Mouse (Mus musculus) intestine, embryonic 16.5 days (tissue): ENCODE measurements around the gene Gm853. TPM values are rescaled to one million over a fixed set of nuclear protein-coding genes. Genes with fewer than 3 reads are reported as not detected.

Source experiments
- ATAC-seq: fragments of 200-750 bp; cut with Nextera tagmentation; 2 replicates; pipeline ENCODE4 v1.8.0; 2017; ENCODE audit warnings: moderate TSS enrichment, moderate library complexity
- H3K27ac ChIP-seq: fragments of 300-500 bp; sonication (generic); 2 replicates; pipeline ENCODE4 v1.5.1; 2014; ENCODE audit warnings: mild to moderate bottlenecking, low read length
- H3K27me3 ChIP-seq: fragments of 300-500 bp; sonication (generic); replicated peaks from 2 replicates; pipeline ENCODE4 v1.6.1; 2014; ENCODE audit warnings: low read length, control low read depth, mixed read lengths; ENCODE audit not compliant: control insufficient read depth, insufficient read depth
- H3K36me3 ChIP-seq: fragments of 300-500 bp; sonication (generic); 2 replicates; pipeline ENCODE4 v1.6.1; 2014; ENCODE audit warnings: low read length, control low read depth; ENCODE audit not compliant: control insufficient read depth, insufficient read depth
- H3K4me1 ChIP-seq: fragments of 300-500 bp; sonication (generic); 2 replicates; pipeline ENCODE4 v1.6.1; 2014; ENCODE audit warnings: low read length, control low read depth, mixed read lengths; ENCODE audit not compliant: control insufficient read depth, insufficient read depth
- H3K4me2 ChIP-seq: fragments of 300-500 bp; sonication (generic); 2 replicates; pipeline ENCODE4 v1.6.1; 2014; ENCODE audit warnings: low read depth, low read length, control low read depth
- H3K4me3 ChIP-seq: fragments of 300-500 bp; sonication (generic); 2 replicates; pipeline ENCODE4 v1.5.1; 2014; ENCODE audit warnings: mild to moderate bottlenecking, low read length
- H3K9ac ChIP-seq: fragments of 300-500 bp; sonication (generic); 2 replicates; pipeline ENCODE4 v1.6.1; 2014; ENCODE audit warnings: low read depth, low read length
- H3K9me3 ChIP-seq: fragments of 300-500 bp; sonication (generic); 2 replicates; pipeline ENCODE4 v1.6.1; 2016; ENCODE audit warnings: low read length, control low read depth; ENCODE audit not compliant: control insufficient read depth
- WGBS: fragments of 180-500 bp; shearing (Covaris S2); extraction: QIAGEN DNeasy Blood & Tissue Kit; methylation state at CpG from one replicate; pipeline ENCODE4 v1.1.7; 2014; 5-methylcytosine and 5-hydroxymethylcytosine counted together
- polyA plus RNA-seq: library from polyadenylated mRNA; unstranded; fragments of >200 nt; fragmentation: Nextera tagmentation; extraction: Ambion mirVana; gene quantifications from 2 replicates; pipeline ENCODE4 v1.2.1, GENCODE M21; 2015

The Gm853 gene
- polyA plus RNA-seq, 1 experiment from 2014 or later, result not detected

- ATAC-seq, result no peak
- H3K27ac ChIP-seq, result no peak overlapping the region
- no peaks in the 10 kb centered on the region for H3K36me3 ChIP-seq
- no peaks in the 10 kb centered on the region for H3K4me1 ChIP-seq
- no peak overlapping the region for H3K4me3 ChIP-seq
- H3K27me3 ChIP-seq, result no peaks in the 10 kb centered on the region
- 72% methylated on average over 4 of the region's 4 CpGs for WGBS
- H3K4me2 ChIP-seq, result no peak overlapping the region
- no peak overlapping the region for H3K9ac ChIP-seq
- H3K9me3 ChIP-seq, result no peaks in the 10 kb centered on the region; the same call in 1 of the 2 replicates
These were observed 15.4 kb upstream of the Gm853 start for GRCm38 (mm10) chr4:130237607-130238006.

- Histone ChIP-seq H3K4me2 (no peak overlapping the region), H3K27me3 (no peaks in the 10 kb centered on the region), H3K9me3 (no peaks in the 10 kb centered on the region; the same call in 1 of the 2 replicates), H3K27ac (no peak overlapping the region), H3K4me1 (no peaks in the 10 kb centered on the region), H3K4me3 (no peak overlapping the region), H3K9ac (no peak overlapping the region), H3K36me3 (no peaks in the 10 kb centered on the region)
- 43% methylated on average over 8 of the region's 8 CpGs for WGBS
- no peak for ATAC-seq
These were observed 14.2 kb upstream of the Gm853 start for GRCm38 (mm10) chr4:130236361-130236760.

- Histone ChIP-seq H3K27ac (no peak overlapping the region), H3K4me3 (no peak overlapping the region), H3K27me3 (no peaks in the 10 kb centered on the region), H3K36me3 (no peaks in the 10 kb centered on the region), H3K9me3 (no peaks in the 10 kb centered on the region), H3K9ac (no peak overlapping the region), H3K4me1 (no peaks in the 10 kb centered on the region), H3K4me2 (no peak overlapping the region)
- ATAC-seq, result no peak
These were observed 1.9 kb upstream of the Gm853 start for GRCm38 (mm10) chr4:130224071-130224470.

GRCm38 (mm10) chr4:130220176-130220575, 2.0 kb downstream of the Gm853 start:
- Histone ChIP-seq H3K4me3 (no peak overlapping the region), H3K9me3 (no peaks in the 10 kb centered on the region), H3K4me2 (no peak overlapping the region), H3K9ac (no peak overlapping the region), H3K36me3 (no peaks in the 10 kb centered on the region), H3K4me1 (no peaks in the 10 kb centered on the region), H3K27ac (no peak overlapping the region), H3K27me3 (no peaks in the 10 kb centered on the region)
- 78% methylated on average over 9 of the region's 9 CpGs for WGBS
- no peak for ATAC-seq

GRCm38 (mm10) chr4:130215392-130215791, 6.8 kb downstream of the Gm853 start:
- Histone ChIP-seq H3K4me3 (no peak overlapping the region), H3K36me3 (no peaks in the 10 kb centered on the region), H3K9me3 (no peaks in the 10 kb centered on the region), H3K9ac (no peak overlapping the region), H3K4me1 (no peaks in the 10 kb centered on the region), H3K27ac (no peak overlapping the region), H3K27me3 (no peaks in the 10 kb centered on the region), H3K4me2 (no peak overlapping the region)
- ATAC-seq, result peak; percentile 82
- 83% methylated on average over 8 of the region's 8 CpGs for WGBS

GRCm38 (mm10) chr4:130213857-130214256, 8.3 kb downstream of the Gm853 start:
- ATAC-seq, result no peak
- 71% methylated on average over 10 of the region's 10 CpGs for WGBS
- Histone ChIP-seq H3K4me3 (no peak overlapping the region), H3K4me2 (no peak overlapping the region), H3K9me3 (no peaks in the 10 kb centered on the region), H3K9ac (no peak overlapping the region), H3K4me1 (no peaks in the 10 kb centered on the region), H3K36me3 (no peaks in the 10 kb centered on the region), H3K27me3 (no peaks in the 10 kb centered on the region), H3K27ac (no peak overlapping the region)

GRCm38 (mm10) chr4:130213197-130213596, 9.0 kb downstream of the Gm853 start:
- H3K4me3 ChIP-seq, result no peak overlapping the region
- H3K27ac ChIP-seq, result no peak overlapping the region
- H3K4me1 ChIP-seq, result no peaks in the 10 kb centered on the region
- H3K4me2 ChIP-seq, result no peak overlapping the region
- WGBS, result 63% methylated on average over 4 of the region's 4 CpGs
- no peaks in the 10 kb centered on the region for H3K36me3 ChIP-seq
- H3K9ac ChIP-seq, result no peak overlapping the region
- no peaks in the 10 kb centered on the region for H3K27me3 ChIP-seq
- no peak for ATAC-seq
- no peaks in the 10 kb centered on the region for H3K9me3 ChIP-seq

- WGBS, result 78% methylated on average over 7 of the region's 7 CpGs
- no peak for ATAC-seq
- Histone ChIP-seq H3K4me2 (no peak overlapping the region), H3K27me3 (no peaks in the 10 kb centered on the region), H3K36me3 (no peaks in the 10 kb centered on the region), H3K4me3 (no peak overlapping the region), H3K4me1 (no peaks in the 10 kb centered on the region), H3K9me3 (no peaks in the 10 kb centered on the region), H3K27ac (no peak overlapping the region), H3K9ac (no peak overlapping the region)
These were observed 9.8 kb downstream of the Gm853 start for GRCm38 (mm10) chr4:130212421-130212820.

GRCm38 (mm10) chr4:130211870-130212269, 10.3 kb downstream of the Gm853 start:
- Histone ChIP-seq H3K27ac (no peak overlapping the region), H3K4me2 (no peak overlapping the region), H3K9ac (no peak overlapping the region), H3K36me3 (no peaks in the 10 kb centered on the region), H3K9me3 (no peaks in the 10 kb centered on the region), H3K4me1 (no peaks in the 10 kb centered on the region), H3K27me3 (no peaks in the 10 kb centered on the region), H3K4me3 (no peak overlapping the region)
- no peak for ATAC-seq
- 86% methylated on average over 2 of the region's 2 CpGs for WGBS
